Mouse (Mus musculus) intestine, embryonic 16.5 days (tissue): ENCODE measurements around the gene Ugt3a2. TPM values are rescaled to one million over a fixed set of nuclear protein-coding genes. Genes with fewer than 3 reads are reported as not detected.

Experiments used
- ATAC-seq: fragments of 200-750 bp; cut with Nextera tagmentation; 2 replicates; pipeline ENCODE4 v1.8.0; 2017; ENCODE audit warnings: moderate TSS enrichment, moderate library complexity
- H3K27ac ChIP-seq: fragments of 300-500 bp; sonication (generic); 2 replicates; pipeline ENCODE4 v1.5.1; 2014; ENCODE audit warnings: mild to moderate bottlenecking, low read length
- H3K27me3 ChIP-seq: fragments of 300-500 bp; sonication (generic); replicated peaks from 2 replicates; pipeline ENCODE4 v1.6.1; 2014; ENCODE audit warnings: low read length, control low read depth, mixed read lengths; ENCODE audit not compliant: control insufficient read depth, insufficient read depth
- H3K36me3 ChIP-seq: fragments of 300-500 bp; sonication (generic); 2 replicates; pipeline ENCODE4 v1.6.1; 2014; ENCODE audit warnings: low read length, control low read depth; ENCODE audit not compliant: control insufficient read depth, insufficient read depth
- H3K4me1 ChIP-seq: fragments of 300-500 bp; sonication (generic); 2 replicates; pipeline ENCODE4 v1.6.1; 2014; ENCODE audit warnings: low read length, control low read depth, mixed read lengths; ENCODE audit not compliant: control insufficient read depth, insufficient read depth
- H3K4me2 ChIP-seq: fragments of 300-500 bp; sonication (generic); 2 replicates; pipeline ENCODE4 v1.6.1; 2014; ENCODE audit warnings: low read depth, low read length, control low read depth
- H3K4me3 ChIP-seq: fragments of 300-500 bp; sonication (generic); 2 replicates; pipeline ENCODE4 v1.5.1; 2014; ENCODE audit warnings: mild to moderate bottlenecking, low read length
- H3K9ac ChIP-seq: fragments of 300-500 bp; sonication (generic); 2 replicates; pipeline ENCODE4 v1.6.1; 2014; ENCODE audit warnings: low read depth, low read length
- H3K9me3 ChIP-seq: fragments of 300-500 bp; sonication (generic); 2 replicates; pipeline ENCODE4 v1.6.1; 2016; ENCODE audit warnings: low read length, control low read depth; ENCODE audit not compliant: control insufficient read depth
- WGBS: fragments of 180-500 bp; shearing (Covaris S2); extraction: QIAGEN DNeasy Blood & Tissue Kit; methylation state at CpG from one replicate; pipeline ENCODE4 v1.1.7; 2014; 5-methylcytosine and 5-hydroxymethylcytosine counted together
- polyA plus RNA-seq: library from polyadenylated mRNA; unstranded; fragments of >200 nt; fragmentation: Nextera tagmentation; extraction: Ambion mirVana; gene quantifications from 2 replicates; pipeline ENCODE4 v1.2.1, GENCODE M21; 2015

The Ugt3a2 gene
- polyA plus RNA-seq, 1 experiment from 2014 or later = 0.09 TPM

DNA sequence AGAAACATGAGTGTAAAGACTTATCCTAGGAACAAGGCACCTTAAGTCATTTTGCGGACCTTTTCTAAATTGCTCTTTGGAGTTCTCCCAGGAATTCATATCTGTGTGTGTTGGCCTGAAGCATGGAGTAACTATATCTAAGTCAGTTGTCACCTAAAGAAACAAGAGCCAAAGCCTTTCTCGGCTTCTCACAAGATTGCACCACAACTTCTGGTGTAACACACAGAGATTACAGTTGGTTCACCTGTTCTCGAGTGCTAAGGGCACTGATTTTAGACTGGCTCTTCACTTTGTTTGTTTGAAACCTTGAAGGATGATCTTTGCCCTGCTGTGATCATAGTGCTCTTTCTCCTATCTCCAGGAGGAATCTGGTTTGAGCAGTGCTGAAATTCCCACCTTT is 74.1 kb downstream of the Ugt3a2 start:
- Histone ChIP-seq H3K27me3 (no peaks in the 10 kb centered on the region), H3K4me2 (no peak overlapping the region), H3K36me3 (no peaks in the 10 kb centered on the region), H3K27ac (no peak overlapping the region), H3K9me3 (no peaks in the 10 kb centered on the region), H3K4me1 (no peaks in the 10 kb centered on the region), H3K9ac (no peak overlapping the region), H3K4me3 (no peak overlapping the region)
- WGBS = 85% methylated on average over 3 of the region's 3 CpGs
- ATAC-seq = no peak

Other genes starting within 250 kb of the Ugt3a2 start
- 3.1 and 3.6 TPM in 2 replicates for gene Lmbrd2, start 195.0 kb upstream of the Ugt3a2 start, polyA plus RNA-seq
- gene Skp2, start 180.1 kb upstream of the Ugt3a2 start, polyA plus RNA-seq = 43.5 and 47.8 TPM in 2 replicates
- gene Ugt3a1, start 58.7 kb upstream of the Ugt3a2 start, polyA plus RNA-seq = not detected in 2 replicates
- gene Capsl, start 100.5 kb downstream of the Ugt3a2 start, polyA plus RNA-seq = 3.6 and 4.0 TPM in 2 replicates
- gene Il7r, start 194.6 kb downstream of the Ugt3a2 start, polyA plus RNA-seq = 1.2 TPM in 2 replicates